Mouse (Mus musculus) ES-E14 (cell line): Measurements from ENCODE around the gene Gpr45. TPM values are rescaled to one million over a fixed set of nuclear protein-coding genes. Genes with fewer than 3 reads are reported as not detected.

Experiments used
- DNase-seq: peaks from one replicate; pipeline ENCODE4 v3.0.0-alpha.2; 2013; ENCODE audit warnings: low read depth, low spot score
- H3K27ac ChIP-seq: 2 replicates; pipeline ENCODE4 v1.5.1; 2012; ENCODE audit warnings: low read depth, mild to moderate bottlenecking, low read length, moderate library complexity, mixed read lengths; ENCODE audit not compliant: poor library complexity, insufficient read depth, severe bottlenecking
- H3K36me3 ChIP-seq: 2 replicates; pipeline ENCODE4 v1.6.1; 2012; ENCODE audit warnings: mild to moderate bottlenecking, low read length, moderate library complexity, mixed read lengths; ENCODE audit not compliant: control insufficient read depth, poor library complexity, insufficient read depth, severe bottlenecking
- H3K4me1 ChIP-seq, 2 experiments: fragments of 150-350 bp in 1 of 2; sonication (generic) in 1 of 2; 2 replicates each; pipeline ENCODE4 v1.6.1; 2012; ENCODE audit warnings: low read length in 2 of 2, mild to moderate bottlenecking in 1 of 2, mixed read lengths in 1 of 2; ENCODE audit not compliant: control insufficient read depth in 2 of 2, insufficient read depth in 2 of 2, poor library complexity in 1 of 2
- H3K4me3 ChIP-seq, 2 experiments: fragments of 150-350 bp in 1 of 2; sonication (generic) in 1 of 2; 2 replicates each; pipeline ENCODE4 v1.5.1; 2012; ENCODE audit warnings: low read length in 2 of 2, low read depth in 1 of 2, mild to moderate bottlenecking in 1 of 2, mixed read lengths in 1 of 2; ENCODE audit not compliant: insufficient read depth in 1 of 2, poor library complexity in 1 of 2, severe bottlenecking in 1 of 2
- H3K9ac ChIP-seq: 2 replicates; pipeline ENCODE4 v1.6.1; 2012; ENCODE audit warnings: low read depth, mild to moderate bottlenecking, low read length, mixed read lengths; ENCODE audit not compliant: poor library complexity, insufficient read depth, severe bottlenecking
- H3K9me3 ChIP-seq: fragments of 150-350 bp; sonication (generic); 2 replicates; pipeline ENCODE4 v1.6.1; 2012; ENCODE audit warnings: low read depth, mild to moderate bottlenecking, low read length; ENCODE audit not compliant: control insufficient read depth, insufficient read depth
- CHD2 ChIP-seq: IDR thresholded peaks from 2 replicates; pipeline ENCODE4 v1.6.1; 2014; ENCODE audit warnings: mild to moderate bottlenecking, low read depth, low read length, inconsistent platforms
- HCFC1 ChIP-seq: IDR thresholded peaks from 2 replicates; pipeline ENCODE4 v1.6.1; 2012; ENCODE audit warnings: low read length, inconsistent platforms, borderline replicate concordance; ENCODE audit not compliant: insufficient read depth
- MAFK ChIP-seq: IDR thresholded peaks from 2 replicates; pipeline ENCODE4 v1.6.1; 2014; ENCODE audit warnings: mild to moderate bottlenecking, low read depth, low read length, inconsistent platforms; ENCODE audit not compliant: insufficient read depth
- ZC3H11A ChIP-seq: IDR thresholded peaks from 2 replicates; pipeline ENCODE4 v1.6.1; 2012; ENCODE audit warnings: low read depth, mild to moderate bottlenecking, inconsistent platforms, low read length, borderline replicate concordance
- ZNF384 ChIP-seq: IDR thresholded peaks from 2 replicates; pipeline ENCODE4 v1.6.1; 2012; ENCODE audit warnings: low read depth, low read length, inconsistent platforms
- in situ Hi-C, 2 experiments: fragments of 600-800 bp; cut with MboI; formaldehyde crosslinking; loops; one replicate each; pipeline ENCODE4 v1.15.1; 2025; ENCODE audit warnings: low sequenced_read_pairs in 2 of 2, inconsistent platforms in 1 of 2; ENCODE audit not compliant: unreplicated experiment in 2 of 2
- total RNA-seq: library from RNA; depleted of rRNA; stranded (reverse); fragments of 300-350 nt; gene quantifications from 2 replicates; pipeline ENCODE4 v1.2.3, GENCODE M21; 2012

Gpr45 gene
- total RNA-seq, 1 experiment, result 0.89 TPM

DNA sequence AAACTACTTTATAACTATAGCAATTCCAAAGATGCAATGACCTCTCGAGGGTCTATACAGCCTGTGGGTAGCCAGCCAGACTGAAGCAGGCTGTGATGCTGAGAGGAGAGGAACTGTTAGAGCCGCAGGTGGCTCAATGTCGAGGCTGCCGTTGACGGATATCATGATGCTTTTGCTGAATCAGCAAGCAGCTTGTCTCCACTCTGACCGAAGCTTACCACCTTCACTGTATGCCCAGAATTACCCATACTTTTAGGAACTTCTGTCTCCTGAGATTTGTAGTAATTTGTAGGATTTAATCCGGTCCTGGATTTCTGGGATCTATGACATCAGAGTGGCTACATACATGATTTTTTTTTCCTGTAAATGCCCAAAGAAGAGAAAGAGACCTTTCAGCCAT, 83.3 kb downstream of the Gpr45 start:
- H3K36me3 ChIP-seq, result no peaks in the 10 kb centered on the region
- H3K9me3 ChIP-seq, result no peaks in the 10 kb centered on the region
- in situ Hi-C loops, result no loop called here
- no peak overlapping the region for H3K4me3 ChIP-seq
- no peak for DNase-seq
- H3K9ac ChIP-seq, result no peak overlapping the region
- TF ChIP-seq CHD2 (no peak), MAFK (peak; percentile 65; the same call in 1 of the 2 replicates), ZC3H11A (no peak)
- H3K4me1 ChIP-seq, result no peaks in the 10 kb centered on the region
- no peak overlapping the region for H3K27ac ChIP-seq

DNA sequence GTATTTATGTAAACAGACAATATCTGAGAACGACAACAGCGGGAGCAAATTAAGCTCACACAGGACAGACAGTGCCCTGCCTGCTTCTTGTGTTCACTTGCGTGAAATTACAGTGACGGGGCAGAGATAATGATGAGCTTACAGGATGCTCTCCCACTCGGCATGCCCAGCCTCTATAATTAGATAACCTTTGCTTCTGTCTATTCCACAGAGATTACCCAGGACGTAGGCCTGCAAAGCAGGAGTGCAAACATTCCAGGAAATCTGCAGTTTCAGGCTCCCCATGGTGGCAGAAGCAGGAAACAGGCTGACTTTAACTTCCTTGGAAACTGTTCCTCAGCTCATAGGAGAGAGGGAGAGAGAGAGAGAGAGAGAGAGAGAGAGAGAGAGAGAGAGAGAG, 89.6 kb downstream of the Gpr45 start:
- Histone ChIP-seq H3K27ac (no peak overlapping the region), H3K9me3 (no peaks in the 10 kb centered on the region), H3K4me1 (no peaks in the 10 kb centered on the region), H3K4me3 (no peak overlapping the region), H3K36me3 (no peaks in the 10 kb centered on the region), H3K9ac (no peak overlapping the region)
- TF ChIP-seq MAFK (no peak), HCFC1 (no peak), ZNF384 (no peak), CHD2 (no peak), ZC3H11A (no peak)
- in situ Hi-C loops, result no loop called here
- DNase-seq, result no peak

DNA sequence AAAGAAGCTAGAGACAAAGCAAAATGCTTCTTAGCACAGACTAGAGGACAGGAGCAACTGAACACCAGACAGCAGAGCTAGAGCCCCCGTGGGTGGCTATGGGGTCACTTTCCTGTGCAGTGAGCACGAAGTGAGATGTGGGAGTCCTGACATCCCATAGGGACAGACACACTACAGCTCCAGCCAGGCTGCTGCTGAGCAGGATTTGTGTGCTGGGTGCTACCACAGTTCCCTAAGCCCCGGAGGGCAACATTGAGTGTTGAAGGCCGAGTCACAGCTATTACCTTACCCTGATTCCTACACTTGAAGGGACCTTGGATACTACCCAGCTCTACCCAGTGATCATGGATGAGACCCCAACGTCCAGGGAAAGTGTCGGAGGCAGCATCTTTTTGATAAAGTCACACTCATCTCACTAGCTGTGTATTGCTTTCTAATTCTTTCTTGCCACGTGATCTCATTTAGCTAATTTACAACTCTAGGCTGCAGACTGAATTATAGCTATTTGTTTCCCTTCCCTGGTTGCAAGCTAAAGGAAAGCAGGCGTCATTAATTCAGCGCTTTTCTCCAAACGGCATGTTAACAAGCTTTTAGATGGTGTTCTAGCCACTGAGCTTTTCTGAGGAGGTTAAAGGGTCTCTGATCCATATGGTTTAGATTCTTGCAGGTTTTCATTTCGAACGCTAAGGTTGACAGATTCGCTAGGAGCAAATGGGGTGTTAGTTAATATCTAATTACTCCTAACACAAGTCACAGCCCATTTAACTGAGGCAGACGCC, 92.7 kb downstream of the Gpr45 start:
- Histone ChIP-seq H3K4me3 (no peak overlapping the region), H3K9me3 (no peaks in the 10 kb centered on the region), H3K9ac (no peak overlapping the region), H3K27ac (no peak overlapping the region), H3K36me3 (no peaks in the 10 kb centered on the region), H3K4me1 (no peaks in the 10 kb centered on the region)
- in situ Hi-C loops, result no loop called here
- no peak for DNase-seq
- TF ChIP-seq MAFK (no peak), ZNF384 (no peak), ZC3H11A (no peak), CHD2 (no peak), HCFC1 (no peak)

DNA sequence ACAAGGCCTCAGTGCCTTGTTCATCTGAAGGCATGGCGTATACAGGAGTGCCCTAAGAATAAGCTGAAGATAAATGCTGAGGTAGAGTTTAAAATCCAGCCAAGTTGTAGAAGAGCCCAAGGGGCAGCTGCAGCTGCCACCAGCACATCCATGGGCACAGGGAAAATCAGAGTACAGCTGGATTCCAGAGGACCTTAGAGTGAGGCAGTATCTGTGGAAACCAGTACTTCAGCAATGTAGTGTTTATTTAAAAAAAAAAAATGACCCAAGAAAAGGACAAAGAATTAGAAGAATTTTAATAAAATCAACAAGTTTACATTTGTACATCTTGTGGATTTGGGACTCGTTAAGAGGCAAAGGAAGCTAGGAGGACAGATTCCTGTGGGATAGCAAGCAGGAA, 94.3 kb downstream of the Gpr45 start:
- TF ChIP-seq MAFK, result no peak
- no peak for TF ChIP-seq HCFC1
- no peak for TF ChIP-seq CHD2
- TF ChIP-seq ZNF384, result no peak
- no peak for DNase-seq
- no peaks in the 10 kb centered on the region for H3K4me1 ChIP-seq
- in situ Hi-C loops, result no loop called here
- no peak overlapping the region for H3K4me3 ChIP-seq
- no peak overlapping the region for H3K27ac ChIP-seq
- no peaks in the 10 kb centered on the region for H3K9me3 ChIP-seq
- H3K36me3 ChIP-seq, result peaks cover 4% of the 10 kb centered on the region; the same call in 1 of the 2 replicates
- H3K9ac ChIP-seq, result no peak overlapping the region

DNA sequence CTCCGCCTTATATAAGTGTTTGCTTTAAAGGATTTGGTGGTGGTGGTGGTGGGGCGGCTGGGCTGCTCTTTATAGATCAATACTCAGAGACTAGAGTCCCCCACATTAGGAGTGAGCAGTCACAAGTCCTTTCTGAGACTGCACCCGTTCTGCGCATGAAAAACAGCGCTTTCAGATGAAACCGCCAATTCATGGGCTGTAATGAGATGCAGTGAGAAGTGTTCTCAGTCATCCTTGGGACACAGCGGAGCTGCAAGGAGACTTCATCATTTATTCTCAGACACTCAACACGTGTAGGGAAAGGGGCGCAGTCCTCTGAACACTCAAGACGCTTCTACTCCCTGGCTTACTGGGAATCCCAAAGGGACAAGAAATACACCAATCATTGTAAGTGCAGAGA, 95.1 kb downstream of the Gpr45 start:
- H3K36me3 ChIP-seq, result peaks cover 4% of the 10 kb centered on the region; the same call in 1 of the 2 replicates
- no peak for TF ChIP-seq HCFC1
- no peak for TF ChIP-seq ZNF384
- no peak for TF ChIP-seq MAFK
- no peak for TF ChIP-seq ZC3H11A
- no peak for TF ChIP-seq CHD2
- H3K9ac ChIP-seq, result no peak overlapping the region
- H3K4me3 ChIP-seq, result no peak overlapping the region
- no peak overlapping the region for H3K27ac ChIP-seq
- DNase-seq, result no peak
- no peaks in the 10 kb centered on the region for H3K4me1 ChIP-seq
- in situ Hi-C loops, result no loop called here
- no peaks in the 10 kb centered on the region for H3K9me3 ChIP-seq
